Mouse (Mus musculus) frontal cortex, adult (tissue): ENCODE results near the gene Wdr25.
"Not testable (repeated sequence)": the region's sequence is repeated elsewhere in the genome, so short reads cannot be mapped to it uniquely, and the experiment has no call there.

Experiments
- ATAC-seq: cut with Nextera tagmentation; 2 replicates; pipeline ENCODE4 v1.9.2; 2017; ENCODE audit warnings: mild to moderate bottlenecking, moderate library complexity, mixed read lengths; ENCODE audit not compliant: low TSS enrichment

The Wdr25 gene

GRCm38 (mm10) chr12:108892989-108893714 is at the start of gene Wdr25:
Gene Wdr25 (plus strand): TSS chr12:108893631.
- no peak; the same call in 1 of the 2 replicates for ATAC-seq

GRCm38 (mm10) chr12:108848033-108848432 is 45.4 kb upstream of the Wdr25 start:
- not testable (repeated sequence) for ATAC-seq

- ATAC-seq, result no peak
Measured at GRCm38 (mm10) chr12:108849488-108850022, 43.9 kb upstream of the Wdr25 start.

- ATAC-seq, result no peak
Measured at GRCm38 (mm10) chr12:108850129-108850528, 43.3 kb upstream of the Wdr25 start.

- no peak for ATAC-seq
Measured at GRCm38 (mm10) chr12:108850886-108851285, 42.5 kb upstream of the Wdr25 start.

GRCm38 (mm10) chr12:108852822-108853221 is 40.6 kb upstream of the Wdr25 start:
- ATAC-seq, result no peak

- no peak for ATAC-seq
Measured at GRCm38 (mm10) chr12:108855081-108855480, 38.4 kb upstream of the Wdr25 start.

- ATAC-seq, result no peak
Measured at GRCm38 (mm10) chr12:108856186-108856585, 37.2 kb upstream of the Wdr25 start.

- ATAC-seq, result no peak
Measured at GRCm38 (mm10) chr12:108857109-108857508, 36.3 kb upstream of the Wdr25 start.

- ATAC-seq, result no peak
Measured at GRCm38 (mm10) chr12:108857589-108858184, 35.7 kb upstream of the Wdr25 start.

GRCm38 (mm10) chr12:108858486-108858885 is 34.9 kb upstream of the Wdr25 start:
- 0 out of 2 replicates have a peak, but pooled peaks have one; percentile 29 for ATAC-seq

- ATAC-seq, result no peak
Measured at GRCm38 (mm10) chr12:108865007-108865494, 28.4 kb upstream of the Wdr25 start.

GRCm38 (mm10) chr12:108869575-108869974 is 23.9 kb upstream of the Wdr25 start:
- no peak for ATAC-seq

- ATAC-seq, result no peak
Measured at GRCm38 (mm10) chr12:108873122-108873521, 20.3 kb upstream of the Wdr25 start.

GRCm38 (mm10) chr12:108879138-108879537 is 14.3 kb upstream of the Wdr25 start:
- no peak for ATAC-seq

GRCm38 (mm10) chr12:108880606-108881005 is 12.8 kb upstream of the Wdr25 start:
- ATAC-seq, result no peak

GRCm38 (mm10) chr12:108881192-108881591 is 12.2 kb upstream of the Wdr25 start:
- no peak for ATAC-seq

- ATAC-seq, result no peak
Measured at GRCm38 (mm10) chr12:108882776-108883175, 10.7 kb upstream of the Wdr25 start.

GRCm38 (mm10) chr12:108885906-108886305 is 7.5 kb upstream of the Wdr25 start:
- no peak for ATAC-seq

GRCm38 (mm10) chr12:108887077-108887476 is 6.4 kb upstream of the Wdr25 start:
- no peak for ATAC-seq

- ATAC-seq, result no peak
Measured at GRCm38 (mm10) chr12:108888632-108889031, 4.8 kb upstream of the Wdr25 start.

GRCm38 (mm10) chr12:108893715-108894431 is 442 bp downstream of the Wdr25 start, which contains the start of gene Wars:
Gene Wars (minus strand): TSS chr12:108894174.
- peak; percentile 99 for ATAC-seq
